Mouse (Mus musculus): ENCODE results near the gene Eaf1. TPM values are rescaled to one million over a fixed set of nuclear protein-coding genes. Genes with fewer than 3 reads are reported as not detected.
"Not testable (repeated sequence)": the region's sequence is repeated elsewhere in the genome, so short reads cannot be mapped to it uniquely, and the experiment has no call there.

The Eaf1 gene
- 19.7 and 21.5 TPM in 2 replicates for polyA plus RNA-seq (2012; rRNA removed)

DNA sequence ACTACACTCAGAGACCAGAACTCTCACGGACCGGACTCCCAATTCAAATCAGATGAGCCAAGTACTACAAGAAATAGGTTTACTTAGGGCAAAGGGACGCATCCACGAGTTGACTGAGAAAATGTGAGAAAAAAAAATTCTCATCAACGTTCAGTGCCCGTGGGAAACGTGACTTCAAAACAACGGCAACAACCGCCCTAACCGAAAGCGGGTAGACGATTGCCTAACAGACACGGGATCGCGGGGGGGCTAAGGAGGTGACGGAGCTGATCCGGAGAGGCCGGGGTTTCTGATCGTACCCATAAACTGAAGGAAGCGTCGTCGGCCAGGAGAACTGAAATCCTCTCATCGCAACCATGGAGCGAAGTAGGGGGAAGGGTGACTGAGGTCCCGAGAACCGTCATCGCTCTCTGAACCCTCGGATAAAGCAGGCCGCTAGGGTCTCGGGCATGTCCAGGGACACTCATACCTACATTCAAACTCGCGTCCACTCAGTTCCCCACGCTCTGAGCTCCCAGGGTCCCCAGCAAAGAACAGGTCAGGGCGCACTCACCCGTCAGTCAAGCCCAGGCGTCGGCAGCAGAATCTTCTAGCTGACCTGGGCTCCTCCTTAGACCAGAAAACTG is at the start of gene Eaf1:
Gene Eaf1, plus strand, starts transcription at position 51 of the 626 bp plus-strand sequence.
- peak; percentile 32 for DNase-seq (ENCODE audit: low spot score)

DNA sequence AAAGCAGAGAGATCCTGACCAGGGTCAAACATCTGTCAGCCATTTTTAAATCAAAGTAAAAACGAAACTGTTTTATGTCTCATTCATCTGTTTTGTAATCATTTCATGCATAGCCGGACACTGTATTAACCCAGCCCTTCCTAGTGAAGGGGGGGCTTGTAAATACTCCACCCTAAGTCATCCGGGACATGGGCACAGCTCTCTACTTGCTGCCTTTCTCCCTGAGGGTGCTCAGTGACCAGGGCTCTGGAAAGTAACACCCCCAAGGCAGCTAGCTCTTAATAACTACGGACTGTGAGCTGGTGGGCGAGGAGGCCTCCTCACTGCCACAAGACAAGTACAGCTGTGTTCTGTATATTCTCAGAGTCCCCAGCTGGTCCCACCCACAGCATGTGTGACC is 45.2 kb upstream of the Eaf1 start:
- DNase-seq (ENCODE audit: low spot score), result no peak

DNA sequence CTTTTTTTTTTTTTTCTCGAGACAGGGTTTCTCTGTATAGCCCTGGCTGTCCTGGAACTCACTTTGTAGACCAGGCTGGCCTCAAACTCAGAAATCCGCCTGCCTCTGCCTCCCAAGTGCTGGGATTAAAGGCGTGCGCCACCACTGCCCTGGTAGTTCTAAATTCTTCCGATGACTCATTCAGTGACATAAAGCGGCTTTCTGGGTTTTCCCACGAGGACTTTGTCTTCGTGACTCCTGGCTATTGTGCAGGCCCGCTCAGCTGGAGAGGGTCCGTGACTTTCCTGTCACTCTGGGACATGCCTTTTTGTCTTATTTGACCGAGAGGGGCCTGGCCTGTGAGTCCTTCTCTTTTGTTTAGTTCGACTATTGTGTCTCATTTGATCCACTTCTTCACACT is 40.3 kb upstream of the Eaf1 start:
- DNase-seq (ENCODE audit: low spot score), result not testable (repeated sequence)

DNA sequence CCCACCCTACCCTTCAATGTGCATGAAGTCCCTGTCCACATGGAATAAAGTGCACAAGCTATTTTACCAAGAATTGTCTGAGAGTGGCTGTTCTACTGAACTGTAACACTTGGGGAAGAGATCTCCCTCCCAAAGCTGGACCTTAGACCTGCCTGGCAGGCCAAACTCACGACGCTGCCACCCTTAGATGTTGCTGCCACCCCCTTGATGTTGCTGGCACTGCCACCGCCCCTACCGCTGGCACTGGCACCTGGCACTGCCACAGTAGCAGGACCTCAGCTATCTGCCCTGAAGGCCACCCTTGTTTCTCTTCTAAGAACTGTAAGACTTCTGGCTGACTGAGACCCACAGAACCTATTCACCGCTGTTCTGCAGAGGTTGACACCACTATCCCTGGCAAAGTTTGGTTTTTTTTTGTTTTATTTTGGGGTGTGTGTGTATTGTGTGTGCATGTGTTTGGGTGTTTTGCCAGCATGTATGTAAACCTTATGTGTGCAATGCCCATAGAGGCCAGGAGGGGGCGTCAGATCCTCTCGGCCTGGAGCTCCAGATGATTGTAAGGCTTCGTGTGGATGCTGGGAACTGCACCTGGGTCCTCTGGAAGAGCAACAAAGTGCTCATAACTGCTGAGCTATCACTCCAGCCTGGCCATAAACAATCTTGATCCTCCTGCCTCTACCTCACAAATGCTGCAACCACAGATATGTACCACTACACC is 39.2 kb upstream of the Eaf1 start:
- no peak for DNase-seq (ENCODE audit: low spot score)

DNA sequence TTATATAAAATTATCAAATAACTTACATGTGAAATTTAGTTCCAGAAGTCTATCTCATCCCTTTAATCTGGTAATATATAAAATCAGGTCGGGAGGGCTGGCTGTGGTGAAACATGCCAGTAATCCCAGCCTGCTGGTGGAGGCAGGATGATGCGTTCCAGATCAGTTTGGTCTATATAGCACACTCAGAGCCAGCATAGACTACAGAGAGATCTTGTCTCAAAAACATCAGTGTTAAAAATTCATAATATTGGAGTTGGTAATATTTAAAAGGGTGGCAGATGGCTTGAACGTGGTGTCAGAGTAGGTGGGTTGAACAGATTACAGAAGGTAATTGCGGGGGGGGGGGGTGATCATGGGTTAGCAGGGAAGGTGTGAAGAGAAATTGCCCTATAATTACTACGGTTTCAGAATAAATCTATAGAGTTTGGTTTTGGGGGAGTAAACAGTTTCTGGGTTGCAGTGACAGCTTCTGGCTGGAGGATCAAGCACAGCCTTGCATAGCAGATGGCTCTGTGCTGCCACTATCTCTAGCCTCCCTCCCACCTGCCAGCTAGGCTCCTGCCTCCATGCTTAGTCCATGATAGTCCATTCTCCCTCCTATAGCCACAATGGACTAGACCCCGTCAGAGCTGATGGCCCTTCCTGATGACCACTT is 38.0 kb upstream of the Eaf1 start:
- no peak for DNase-seq (ENCODE audit: low spot score)

DNA sequence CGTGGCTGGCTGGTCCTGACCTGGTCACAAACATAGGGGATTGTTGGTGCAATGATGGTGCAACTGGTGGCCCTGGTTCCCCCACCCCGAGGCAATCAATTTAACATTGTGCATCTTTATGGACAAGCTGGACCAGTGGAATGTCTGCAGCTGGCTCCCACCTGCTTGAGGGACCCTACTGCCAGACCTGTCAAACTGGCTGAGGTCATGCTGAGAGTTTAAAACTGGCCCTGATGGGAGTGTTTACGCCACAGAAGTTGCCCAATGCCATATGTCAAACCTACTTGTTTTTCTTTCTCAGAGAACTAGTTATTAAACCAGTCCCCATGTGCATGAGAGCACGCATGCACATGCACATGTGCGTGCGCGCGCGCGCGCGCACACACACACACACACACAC is 36.2 kb upstream of the Eaf1 start:
- no peak for DNase-seq (ENCODE audit: low spot score)

DNA sequence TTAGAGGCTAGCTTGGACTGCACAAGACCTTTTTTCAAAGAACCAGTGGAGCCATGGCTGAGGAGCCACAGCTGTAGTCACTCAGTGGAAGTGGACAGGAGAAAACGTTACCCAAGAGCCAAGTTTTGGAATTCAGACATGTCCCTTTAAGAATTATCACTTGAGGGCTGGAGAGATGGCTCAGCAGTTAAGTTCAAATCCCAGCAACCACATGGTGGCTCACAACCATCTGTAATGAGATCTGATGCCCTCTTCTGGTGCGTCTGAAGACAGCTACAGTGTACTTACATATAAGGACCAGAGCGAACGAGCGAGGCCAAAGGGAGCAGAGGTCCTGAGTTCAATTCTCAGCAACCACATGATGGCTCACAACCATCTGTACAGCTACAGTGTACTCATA is 32.0 kb upstream of the Eaf1 start:
- not testable (repeated sequence) for DNase-seq (ENCODE audit: low spot score)

DNA sequence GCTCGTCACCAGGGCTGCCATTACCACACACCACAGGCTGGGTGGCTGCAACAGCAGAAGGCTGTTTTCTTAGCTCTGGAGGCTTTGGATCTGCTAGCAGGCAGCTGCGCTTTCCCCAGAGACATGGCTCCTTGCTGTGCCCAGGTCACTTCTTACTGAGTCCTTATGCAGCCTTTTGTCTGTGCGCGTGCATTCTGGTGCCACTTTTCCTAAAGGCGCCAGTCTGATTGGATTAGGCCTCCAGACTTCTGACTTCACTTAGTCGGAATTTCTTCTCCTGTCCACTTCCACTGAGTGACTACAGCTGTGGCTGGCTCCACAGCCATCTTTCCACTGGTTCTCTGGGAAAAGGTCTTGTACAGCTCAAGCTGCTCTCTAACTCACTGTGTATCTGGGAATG is 31.3 kb upstream of the Eaf1 start:
- no peak for DNase-seq (ENCODE audit: low spot score)

DNA sequence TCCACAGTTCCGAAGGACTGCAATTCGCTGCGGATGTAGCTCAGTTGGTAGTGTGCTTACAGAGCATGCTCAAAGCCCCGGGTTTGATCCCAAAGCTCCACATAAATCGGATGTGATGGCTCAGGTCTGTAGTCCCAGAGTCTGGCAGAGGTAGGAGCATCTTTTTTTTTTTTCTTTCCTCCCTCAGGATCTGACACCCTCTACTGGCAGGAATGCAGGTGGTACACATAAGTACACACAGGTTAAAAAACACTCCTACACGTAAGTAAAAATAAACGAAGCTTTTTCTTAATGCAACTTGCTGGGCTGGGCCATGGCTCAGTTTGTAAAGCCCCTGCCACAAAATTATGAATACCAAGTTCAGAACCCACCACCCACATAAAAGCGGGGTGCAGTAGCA is 30.0 kb upstream of the Eaf1 start:
- no peak for DNase-seq (ENCODE audit: low spot score)

DNA sequence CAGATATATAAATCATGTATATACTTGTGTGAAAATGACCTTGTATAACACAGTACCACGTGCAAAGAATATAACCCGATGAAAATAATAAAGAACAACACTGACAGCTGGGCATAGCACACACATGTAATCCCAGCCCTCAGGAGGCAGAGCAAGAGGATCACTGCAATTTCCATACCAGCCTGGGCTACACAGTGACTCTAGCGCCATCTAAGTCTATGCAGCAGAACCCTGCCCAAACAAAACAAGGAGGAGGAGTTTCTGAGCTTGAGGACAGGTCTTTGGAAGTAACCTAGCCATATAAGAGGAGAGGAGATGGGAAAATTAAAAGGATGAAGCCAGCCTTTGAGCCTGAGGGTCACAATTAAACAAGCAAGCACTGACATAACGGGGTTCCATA is 24.5 kb upstream of the Eaf1 start:
- no peak for DNase-seq (ENCODE audit: low spot score)

DNA sequence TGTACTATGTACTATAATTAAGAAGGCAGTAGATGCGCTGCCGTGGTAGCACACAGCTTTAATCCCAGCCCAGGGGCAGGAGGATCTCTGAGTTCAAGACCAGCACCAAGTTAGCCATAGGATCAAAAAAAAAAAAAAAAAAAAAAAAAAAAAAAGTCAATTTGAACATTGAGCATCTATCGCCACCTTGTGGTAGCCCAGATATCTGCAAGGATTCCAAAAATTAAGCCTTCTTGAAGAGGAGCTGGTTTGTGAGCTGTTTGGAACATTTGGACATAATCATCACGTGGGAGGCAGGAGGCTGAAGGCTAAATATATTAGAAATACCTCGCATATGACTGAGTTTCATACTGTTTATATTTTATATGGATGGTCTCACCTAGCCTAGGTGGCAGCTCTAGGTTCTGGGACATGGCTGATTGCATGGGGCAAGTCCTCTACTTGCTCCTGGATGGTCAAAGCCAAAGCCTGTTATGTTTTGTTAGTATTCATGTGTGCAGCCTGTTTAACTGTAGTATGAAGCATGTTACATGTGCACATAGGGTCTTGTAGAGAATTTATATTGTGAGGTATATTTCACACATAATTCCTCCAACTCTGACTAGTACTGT is 21.6 kb upstream of the Eaf1 start:
- DNase-seq (ENCODE audit: low spot score), result no peak

DNA sequence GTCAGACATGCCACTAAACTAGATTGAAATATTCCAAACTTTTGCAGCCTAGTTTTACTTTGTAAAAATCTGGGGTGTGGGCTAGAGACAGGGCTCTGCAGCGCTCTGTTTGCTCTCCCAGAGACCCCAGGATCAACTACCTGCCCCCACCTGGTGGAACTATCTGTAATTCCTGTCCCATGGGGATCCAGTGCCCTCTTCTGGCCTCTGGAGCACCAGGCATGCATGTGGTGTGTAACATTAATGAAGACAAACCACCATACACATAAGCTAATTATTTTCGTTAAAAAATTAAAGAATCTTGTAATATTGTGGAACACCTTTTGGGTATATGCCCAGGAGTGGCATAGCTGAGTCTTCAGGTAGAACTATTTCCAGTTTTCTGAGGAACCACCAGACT is 20.9 kb upstream of the Eaf1 start:
- no peak for DNase-seq (ENCODE audit: low spot score)

DNA sequence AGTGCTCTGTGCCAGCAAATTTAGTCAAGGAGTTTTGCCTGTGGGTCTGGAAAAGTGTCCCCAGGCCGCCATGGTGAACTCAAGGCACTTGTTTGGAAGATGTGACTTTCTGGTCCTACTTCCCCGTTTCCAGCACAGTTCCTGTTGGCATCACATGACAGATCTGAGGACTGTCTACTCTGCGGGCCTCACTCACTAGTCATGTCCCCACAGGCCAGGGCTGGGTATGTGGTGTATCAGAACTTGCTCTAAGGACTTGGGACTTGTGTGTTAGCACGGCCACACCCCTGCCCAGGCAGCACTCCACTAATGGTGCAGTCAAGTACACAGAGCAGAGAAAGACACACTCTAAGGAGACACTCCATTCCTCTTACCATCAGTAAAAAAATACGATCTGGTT is 11.8 kb upstream of the Eaf1 start:
- DNase-seq (ENCODE audit: low spot score), result no peak

DNA sequence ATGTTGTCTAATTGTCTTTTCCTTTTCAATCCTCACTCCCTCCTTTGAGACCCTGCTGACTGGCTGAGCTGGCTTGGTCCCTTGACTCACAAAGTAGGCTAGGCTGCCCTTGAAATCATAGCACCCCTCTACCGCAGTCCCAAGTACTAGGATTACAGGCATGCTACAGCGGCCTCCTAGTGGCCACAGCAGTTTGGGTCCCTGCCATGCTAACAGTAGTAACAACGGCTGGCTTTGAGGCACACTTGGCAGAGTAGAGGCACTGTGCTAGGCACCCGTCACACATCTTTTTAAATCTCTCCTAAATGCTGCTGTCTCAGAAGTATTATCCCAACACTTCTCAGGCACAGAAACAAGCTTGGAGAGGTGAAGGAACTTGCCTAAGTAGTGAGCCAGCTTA is 7.7 kb upstream of the Eaf1 start:
- DNase-seq (ENCODE audit: low spot score), result no peak

DNA sequence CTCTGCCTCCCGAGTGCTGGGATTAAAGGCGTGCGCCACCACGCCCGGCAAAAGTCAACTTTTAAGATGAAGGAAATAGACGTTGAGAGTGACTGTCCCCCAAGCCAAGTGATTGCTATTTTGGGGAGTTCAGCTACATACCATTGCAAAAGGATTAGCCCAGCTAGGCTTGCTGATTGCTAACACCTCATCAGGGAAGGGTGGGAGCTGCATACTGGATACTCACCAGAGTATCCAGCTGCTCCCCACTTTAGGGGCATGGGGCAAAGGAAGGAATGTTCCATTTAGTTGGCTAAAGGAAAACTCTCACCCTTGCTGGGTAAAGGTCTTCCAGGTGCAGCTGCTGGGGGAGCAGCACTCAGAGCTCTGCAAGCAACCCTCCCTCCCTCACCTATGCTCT is 6.1 kb upstream of the Eaf1 start:
- no peak for DNase-seq (ENCODE audit: low spot score)

DNA sequence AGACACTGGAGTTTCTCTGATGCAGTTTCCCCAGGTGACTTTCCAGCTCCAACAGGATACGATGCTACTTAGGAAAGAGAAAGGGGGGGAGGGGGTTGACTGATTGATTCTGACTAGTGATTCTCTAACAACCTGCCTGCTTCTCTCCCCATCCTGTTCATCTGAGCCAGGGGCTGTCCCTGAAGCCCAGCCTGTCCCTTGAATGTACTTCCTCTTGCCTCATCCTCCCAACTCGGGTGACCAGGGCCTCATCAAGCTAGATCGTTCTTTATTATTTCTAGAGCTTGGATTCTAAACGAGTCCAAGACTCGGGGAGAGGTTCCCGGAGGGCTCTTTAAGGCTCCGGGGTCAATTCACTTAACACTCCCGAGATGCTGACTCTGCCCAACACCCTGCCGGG is 298 bp upstream of the Eaf1 start:
- DNase-seq (ENCODE audit: low spot score), result no peak

DNA sequence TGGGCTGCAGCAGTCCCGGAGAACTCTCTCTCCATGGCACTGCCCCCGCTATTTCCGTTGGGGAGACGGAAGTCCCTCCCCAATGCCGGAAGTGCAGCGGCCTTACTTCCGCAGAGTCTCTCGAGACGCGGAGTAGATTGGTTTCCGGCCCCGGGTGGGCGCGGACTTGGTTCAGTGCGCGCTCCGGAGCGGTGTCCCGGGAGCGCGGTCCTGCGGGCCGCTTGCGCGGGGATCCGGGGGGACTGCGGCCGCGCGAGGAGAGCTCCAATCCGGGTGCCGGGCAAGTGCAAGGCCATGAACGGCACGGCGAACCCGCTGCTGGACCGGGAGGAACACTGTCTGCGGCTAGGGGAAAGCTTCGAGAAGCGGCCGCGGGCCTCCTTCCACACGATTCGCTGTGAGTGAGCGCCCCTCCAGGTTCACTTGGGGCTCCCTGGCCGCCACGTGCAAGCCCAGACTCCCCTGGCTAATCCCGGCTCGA is 816 bp downstream of the Eaf1 start, which contains the start of gene Mettl6:
Gene Mettl6, minus strand, starts transcription at position 66 of the 481 bp plus-strand sequence.
- DNase-seq (ENCODE audit: low spot score), result peak; percentile 86

DNA sequence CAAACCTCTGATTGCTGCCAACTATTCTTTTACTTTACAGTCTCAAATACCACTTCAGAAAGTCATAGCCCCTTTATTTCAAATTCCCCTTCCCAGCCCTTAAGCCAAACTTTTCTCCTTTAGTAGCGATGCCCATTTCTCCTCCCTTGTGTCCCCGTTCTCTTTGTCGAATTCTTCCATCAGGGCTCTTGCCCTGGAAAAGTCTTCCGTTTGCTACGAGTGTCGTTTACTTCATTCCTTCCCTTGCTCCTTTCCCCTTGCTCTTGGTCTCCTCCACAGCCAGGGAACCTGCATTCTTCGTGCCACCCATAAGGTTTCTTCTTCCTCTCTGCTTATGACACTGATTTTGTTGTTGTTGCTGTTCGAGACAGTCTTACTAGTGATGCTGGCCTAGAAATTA is 1.3 kb downstream of the Eaf1 start:
- DNase-seq (ENCODE audit: low spot score), result no peak

DNA sequence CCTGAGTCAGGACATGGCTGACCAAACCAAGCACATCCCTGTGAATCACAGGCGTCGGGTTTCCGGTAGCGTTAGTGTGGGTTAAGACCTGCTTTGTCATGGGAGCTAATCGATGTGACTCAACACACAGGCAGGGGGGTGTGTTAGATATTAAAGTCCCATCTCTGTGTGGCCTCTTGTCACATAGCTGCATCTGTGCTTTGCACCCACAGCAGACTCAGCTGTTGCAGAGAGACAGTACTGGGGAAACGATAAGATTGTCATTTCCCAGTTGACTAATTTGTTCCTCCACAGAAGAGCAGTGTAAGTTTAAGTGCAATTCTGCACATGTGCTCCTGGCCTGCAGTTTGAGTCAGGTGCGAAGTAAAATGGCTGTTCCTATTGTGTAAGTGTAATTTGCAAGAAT is 2.0 kb downstream of the Eaf1 start:
- DNase-seq (ENCODE audit: low spot score), result no peak

DNA sequence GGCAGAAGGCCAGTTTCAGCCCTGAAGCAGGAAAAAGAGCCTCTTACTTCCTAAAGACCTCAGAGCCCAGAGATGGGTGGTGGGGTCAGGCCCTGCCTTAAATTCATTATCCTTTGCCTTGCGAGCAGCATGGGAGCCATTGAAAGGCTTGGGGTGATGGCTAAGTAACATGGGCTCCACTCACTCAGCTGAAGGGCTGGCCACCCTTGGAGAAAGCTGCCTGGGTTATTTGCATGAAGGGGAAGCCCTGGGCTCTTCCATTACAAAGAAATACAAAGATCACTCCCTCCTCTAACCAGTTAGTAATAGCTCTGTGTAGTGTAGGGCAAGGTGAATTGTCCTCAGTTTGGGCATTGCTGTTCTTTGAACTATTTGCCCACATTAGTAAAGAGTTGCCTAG is 5.3 kb downstream of the Eaf1 start:
- DNase-seq (ENCODE audit: low spot score), result no peak

DNA sequence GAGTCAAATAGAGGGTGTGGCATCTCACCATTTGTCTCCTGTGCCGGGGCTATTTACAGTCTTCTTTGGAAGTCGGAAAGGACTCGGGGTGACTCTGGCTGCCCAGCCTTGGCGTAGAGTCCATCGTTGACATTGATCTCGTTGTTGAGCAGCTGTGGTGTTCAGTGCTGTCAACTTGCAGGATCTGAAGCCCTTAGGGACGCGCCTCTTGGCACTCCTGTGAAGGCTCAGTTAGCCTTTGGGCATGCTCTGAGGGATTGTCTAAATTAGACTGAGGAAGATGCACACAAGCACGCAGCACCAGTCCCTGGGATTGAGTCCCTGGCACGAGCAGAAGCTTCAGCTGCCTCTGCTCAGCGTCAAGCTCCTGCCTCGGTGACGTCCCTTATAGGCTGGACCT is 9.2 kb downstream of the Eaf1 start:
- DNase-seq (ENCODE audit: low spot score), result no peak

DNA sequence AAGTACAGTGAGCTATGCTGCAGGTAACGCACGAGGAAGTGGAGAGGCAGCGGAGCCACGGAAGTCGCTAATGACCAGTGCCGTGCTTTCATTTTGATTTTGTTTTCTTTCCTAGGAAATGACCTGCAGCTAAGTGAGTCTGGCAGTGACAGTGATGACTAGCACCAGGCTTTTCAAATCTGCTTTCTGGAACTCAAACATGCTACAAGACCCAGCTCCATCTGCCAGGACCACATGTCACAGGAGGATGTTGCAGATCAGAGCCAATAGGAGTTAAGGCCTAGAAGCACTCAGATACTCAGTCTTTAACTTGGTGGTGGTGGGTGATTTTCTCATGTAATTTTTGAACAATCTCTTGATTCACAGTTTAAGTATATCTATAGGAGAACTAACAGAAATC is 12.3 kb downstream of the Eaf1 start:
- no peak for DNase-seq (ENCODE audit: low spot score)

DNA sequence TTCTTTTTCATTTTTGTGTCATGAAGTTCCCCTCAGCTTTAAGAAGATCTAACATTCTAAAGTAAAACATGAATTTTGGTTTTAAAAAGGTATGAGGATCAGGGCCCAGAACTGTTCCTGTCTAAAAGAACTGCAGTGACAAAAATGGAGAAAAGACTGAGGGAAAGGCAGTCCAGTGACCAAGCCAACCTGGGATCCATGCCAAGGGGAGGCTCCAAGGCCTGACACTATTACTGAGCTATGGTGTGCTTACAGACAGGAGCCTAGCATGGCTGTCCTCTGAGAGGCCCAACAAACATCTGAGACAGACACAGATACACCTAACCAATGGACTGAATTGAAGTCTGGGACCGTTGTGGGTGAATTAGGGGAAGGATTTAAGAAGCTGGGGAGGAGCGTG is 15.7 kb downstream of the Eaf1 start:
- no peak for DNase-seq (ENCODE audit: low spot score)

All from urinary bladder, adult 2 months (tissue).